Mouse (Mus musculus) limb, embryonic 11.5 days (tissue): ENCODE results near the gene Anks1. TPM values are rescaled to one million over a fixed set of nuclear protein-coding genes. Genes with fewer than 3 reads are reported as not detected.

ENCODE experiments used
- ATAC-seq: fragments of 200-750 bp; cut with Nextera tagmentation; 2 replicates; pipeline ENCODE4 v1.8.0; 2017; ENCODE audit warnings: low read depth; ENCODE audit not compliant: insufficient number of reproducible peaks, low FRiP score, low TSS enrichment
- DNase-seq: peaks from one replicate; pipeline ENCODE4 v3.0.0-alpha.2; 2015; ENCODE audit warnings: low spot score
- H3K27ac ChIP-seq: fragments of 300-500 bp; sonication (generic); replicated peaks from 2 replicates; pipeline ENCODE4 v1.5.1; 2014; ENCODE audit warnings: low read depth, mild to moderate bottlenecking, low read length
- H3K27me3 ChIP-seq: fragments of 300-500 bp; sonication (generic); 2 replicates; pipeline ENCODE4 v1.6.1; 2014; ENCODE audit warnings: mild to moderate bottlenecking, low read length, mixed read lengths; ENCODE audit not compliant: control insufficient read depth, insufficient read depth
- H3K36me3 ChIP-seq: fragments of 300-500 bp; sonication (generic); 2 replicates; pipeline ENCODE4 v1.6.1; 2014; ENCODE audit warnings: mild to moderate bottlenecking, low read length, moderate library complexity, mixed read lengths; ENCODE audit not compliant: control insufficient read depth, insufficient read depth
- H3K4me1 ChIP-seq: fragments of 300-500 bp; sonication (generic); 2 replicates; pipeline ENCODE4 v1.6.1; 2014; ENCODE audit warnings: low read length, mixed read lengths; ENCODE audit not compliant: control insufficient read depth, insufficient read depth
- H3K4me2 ChIP-seq: fragments of 300-500 bp; sonication (generic); 2 replicates; pipeline ENCODE4 v1.6.1; 2014; ENCODE audit warnings: low read depth, mild to moderate bottlenecking, moderate library complexity; ENCODE audit not compliant: severe bottlenecking
- H3K4me3 ChIP-seq: fragments of 300-500 bp; sonication (generic); 2 replicates; pipeline ENCODE4 v1.5.1; 2014; ENCODE audit warnings: low read depth, low read length
- H3K9ac ChIP-seq: fragments of 300-500 bp; sonication (generic); 2 replicates; pipeline ENCODE4 v1.6.1; 2014; ENCODE audit warnings: mild to moderate bottlenecking, low read length
- H3K9me3 ChIP-seq: fragments of 300-500 bp; sonication (generic); 2 replicates; pipeline ENCODE4 v1.6.1; 2016; ENCODE audit warnings: low read length; ENCODE audit not compliant: control insufficient read depth
- WGBS: fragments of 180-500 bp; shearing (Covaris S2); extraction: QIAGEN DNeasy Blood & Tissue Kit; methylation state at CpG from one replicate; pipeline ENCODE4 v1.1.7; 2014; 5-methylcytosine and 5-hydroxymethylcytosine counted together
- polyA plus RNA-seq: library from polyadenylated mRNA; unstranded; fragments of >200 nt; fragmentation: Nextera tagmentation; extraction: Ambion mirVana; gene quantifications from 2 replicates; pipeline ENCODE4 v1.2.1, GENCODE M21; 2014

Anks1 gene
- polyA plus RNA-seq, 1 experiment from 2014 or later: 12.1 TPM

DNA sequence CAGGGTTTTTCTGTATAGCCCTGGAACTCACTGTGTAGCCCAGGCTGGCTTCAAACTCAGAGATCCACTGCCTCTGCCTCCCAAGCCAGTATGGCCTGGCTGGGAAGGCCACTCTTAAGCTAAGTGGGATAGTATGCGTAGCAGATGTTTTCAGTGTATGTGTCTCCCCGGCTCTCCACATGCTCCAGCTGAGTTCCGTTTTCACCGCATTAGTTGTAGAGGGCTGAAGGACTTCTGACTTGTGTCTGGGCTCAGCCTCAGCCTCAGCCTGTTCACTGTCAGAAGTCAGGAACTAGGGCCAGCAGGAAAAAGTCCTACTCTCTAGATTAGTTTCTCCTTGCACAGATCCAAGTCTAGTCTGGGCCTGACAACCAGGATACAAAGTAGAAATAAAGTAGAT is 7.3 kb downstream of the Anks1 start:
- Histone ChIP-seq H3K9me3 (no peaks in the 10 kb centered on the region), H3K4me2 (no peak overlapping the region), H3K36me3 (no peaks in the 10 kb centered on the region), H3K4me3 (no peak overlapping the region), H3K27me3 (no peaks in the 10 kb centered on the region), H3K9ac (no peak overlapping the region), H3K4me1 (no peaks in the 10 kb centered on the region), H3K27ac (no peak overlapping the region)
- DNase-seq: no peak
- no peak for ATAC-seq
- WGBS: 72% methylated on average over 4 of the region's 4 CpGs

DNA sequence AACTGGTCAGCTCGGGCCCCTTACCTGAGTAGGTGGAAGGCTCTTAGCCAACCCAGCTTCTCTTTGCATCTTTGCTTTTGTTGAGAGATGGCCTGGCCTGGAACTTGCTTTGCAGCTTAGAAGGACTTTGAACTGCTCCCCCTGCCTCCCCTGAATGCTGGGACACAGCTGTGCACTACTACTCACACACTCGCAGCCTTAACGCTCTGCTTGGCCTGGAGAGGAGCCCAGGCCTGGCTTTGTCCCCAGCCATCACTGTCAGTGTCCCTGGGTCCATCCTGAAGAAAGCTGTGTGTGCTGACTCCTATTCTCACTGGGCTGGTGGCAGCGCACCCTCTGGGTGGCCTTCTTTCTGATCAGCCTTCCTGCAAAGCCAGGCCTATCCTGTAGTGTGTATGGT is 11.6 kb downstream of the Anks1 start:
- no peaks in the 10 kb centered on the region for H3K9me3 ChIP-seq
- no peak overlapping the region for H3K9ac ChIP-seq
- no peak overlapping the region for H3K27ac ChIP-seq
- no peak for DNase-seq
- H3K4me3 ChIP-seq: no peak overlapping the region
- no peak overlapping the region for H3K4me2 ChIP-seq
- ATAC-seq: no peak
- 94% methylated on average over 4 of the region's 4 CpGs for whole genome bisulfite sequencing
- no peaks in the 10 kb centered on the region for H3K4me1 ChIP-seq
- no peaks in the 10 kb centered on the region for H3K27me3 ChIP-seq
- no peaks in the 10 kb centered on the region for H3K36me3 ChIP-seq

GRCm38 (mm10) chr17:27922174-27922712 is 13.1 kb downstream of the Anks1 start:
- Histone ChIP-seq H3K4me1 (no peaks in the 10 kb centered on the region), H3K4me2 (no peak overlapping the region), H3K9me3 (no peaks in the 10 kb centered on the region), H3K27me3 (no peaks in the 10 kb centered on the region), H3K36me3 (no peaks in the 10 kb centered on the region), H3K9ac (no peak overlapping the region), H3K27ac (no peak overlapping the region), H3K4me3 (no peak overlapping the region)
- WGBS: 77% methylated on average over 11 of the region's 11 CpGs
- no peak for ATAC-seq
- no peak for DNase-seq

DNA sequence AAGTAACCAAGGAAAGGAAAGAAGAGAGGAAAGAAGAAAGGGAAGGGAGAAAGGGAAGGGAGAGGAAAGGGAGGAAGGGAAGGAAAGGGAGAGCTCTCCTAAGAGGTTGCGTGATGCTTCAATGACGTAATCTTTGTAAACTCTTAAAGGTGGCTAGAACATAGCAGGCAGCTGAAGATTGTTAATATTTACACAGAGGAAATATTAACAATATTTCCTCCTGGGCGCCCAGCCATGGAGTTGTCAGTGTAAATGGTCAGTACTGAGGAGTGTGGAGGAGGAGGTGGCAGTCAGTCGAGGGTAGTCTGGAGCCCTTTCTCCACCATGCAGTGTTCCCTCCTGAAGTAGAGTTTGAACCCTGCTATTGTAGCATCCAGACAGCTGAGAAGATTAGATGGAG is 15.9 kb downstream of the Anks1 start:
- Histone ChIP-seq H3K27me3 (no peaks in the 10 kb centered on the region), H3K36me3 (no peaks in the 10 kb centered on the region), H3K9me3 (no peaks in the 10 kb centered on the region), H3K4me2 (no peak overlapping the region), H3K9ac (no peak overlapping the region), H3K4me3 (no peak overlapping the region), H3K27ac (no peak overlapping the region), H3K4me1 (no peaks in the 10 kb centered on the region)
- DNase-seq: no peak
- no peak for ATAC-seq
- WGBS: 91% methylated on average over 4 of the region's 4 CpGs

- Histone ChIP-seq H3K27me3 (no peaks in the 10 kb centered on the region), H3K9ac (no peak overlapping the region), H3K27ac (no peak overlapping the region), H3K4me3 (no peak overlapping the region), H3K4me2 (no peak overlapping the region), H3K9me3 (no peaks in the 10 kb centered on the region), H3K4me1 (no peaks in the 10 kb centered on the region), H3K36me3 (no peaks in the 10 kb centered on the region)
- DNase-seq (no peak), ATAC-seq (no peak)
- WGBS: 76% methylated on average over 7 of the region's 7 CpGs
Observed at GRCm38 (mm10) chr17:27925504-27925903, 16.4 kb downstream of the Anks1 start.

- H3K27ac ChIP-seq: no peak overlapping the region
- no peak for ATAC-seq
- H3K4me2 ChIP-seq: no peak overlapping the region
- no peaks in the 10 kb centered on the region for H3K27me3 ChIP-seq
- no peak overlapping the region for H3K4me3 ChIP-seq
- no peaks in the 10 kb centered on the region for H3K9me3 ChIP-seq
- H3K36me3 ChIP-seq: no peaks in the 10 kb centered on the region
- whole genome bisulfite sequencing: 87% methylated on average over 5 of the region's 5 CpGs
- DNase-seq: no peak
- H3K9ac ChIP-seq: no peak overlapping the region
- no peaks in the 10 kb centered on the region for H3K4me1 ChIP-seq
Observed at GRCm38 (mm10) chr17:27930291-27930690, 21.2 kb downstream of the Anks1 start.

- no peaks in the 10 kb centered on the region for H3K9me3 ChIP-seq
- no peak overlapping the region for H3K9ac ChIP-seq
- DNase-seq: no peak
- H3K4me2 ChIP-seq: no peak overlapping the region
- H3K27me3 ChIP-seq: no peaks in the 10 kb centered on the region
- ATAC-seq: no peak
- H3K27ac ChIP-seq: no peak overlapping the region
- H3K4me3 ChIP-seq: no peak overlapping the region
- no peaks in the 10 kb centered on the region for H3K36me3 ChIP-seq
- H3K4me1 ChIP-seq: 0 out of 2 replicates have a peak, but pooled peaks cover 3% of the 10 kb centered on the region
- WGBS: 87% methylated on average over 4 of the region's 4 CpGs
Observed at GRCm38 (mm10) chr17:27931826-27932225, 22.7 kb downstream of the Anks1 start.

GRCm38 (mm10) chr17:27934136-27934910 is 25.2 kb downstream of the Anks1 start:
- Histone ChIP-seq H3K4me2 (no peak overlapping the region), H3K9me3 (no peaks in the 10 kb centered on the region), H3K4me3 (no peak overlapping the region), H3K4me1 (peaks cover 25% of the 10 kb centered on the region), H3K27ac (no peak overlapping the region), H3K27me3 (no peaks in the 10 kb centered on the region), H3K36me3 (no peaks in the 10 kb centered on the region), H3K9ac (no peak overlapping the region)
- DNase-seq (no peak), ATAC-seq (no peak)
- WGBS: 91% methylated on average over 10 of the region's 10 CpGs
